Mouse (Mus musculus) embryo, embryonic 9.5 days (tissue): Measurements from ENCODE around the gene Iqca.

Experiments
- DNase-seq: peaks from one replicate; pipeline ENCODE4 v3.0.0-alpha.2; 2017; ENCODE audit errors: extremely low spot score

The Iqca gene

GRCm38 (mm10) chr1:90132402-90132801, 20.8 kb downstream of the Iqca start:
- DNase-seq = no peak

GRCm38 (mm10) chr1:90131982-90132381, 21.2 kb downstream of the Iqca start:
- no peak for DNase-seq

- DNase-seq = no peak
These were observed 28.6 kb downstream of the Iqca start for GRCm38 (mm10) chr1:90124561-90124960.

GRCm38 (mm10) chr1:90120706-90121105, 32.5 kb downstream of the Iqca start:
- DNase-seq = no peak

- DNase-seq = peak; percentile 15
These were observed 34.0 kb downstream of the Iqca start for GRCm38 (mm10) chr1:90119214-90119613.

GRCm38 (mm10) chr1:90117207-90117606, 36.0 kb downstream of the Iqca start:
- no peak for DNase-seq

- no peak for DNase-seq
These were observed 38.6 kb downstream of the Iqca start for GRCm38 (mm10) chr1:90114586-90114985.

- DNase-seq = no peak
These were observed 39.5 kb downstream of the Iqca start for GRCm38 (mm10) chr1:90113655-90114244.

GRCm38 (mm10) chr1:90112669-90113068, 40.5 kb downstream of the Iqca start:
- no peak for DNase-seq

GRCm38 (mm10) chr1:90111198-90111839, 41.9 kb downstream of the Iqca start:
- DNase-seq = no peak

GRCm38 (mm10) chr1:90103896-90104487, 49.2 kb downstream of the Iqca start:
- DNase-seq = no peak

- no peak for DNase-seq
These were observed 52.6 kb downstream of the Iqca start for GRCm38 (mm10) chr1:90100360-90101232.

GRCm38 (mm10) chr1:90092816-90093493, 60.2 kb downstream of the Iqca start:
- DNase-seq = no peak

GRCm38 (mm10) chr1:90088192-90088990, 64.8 kb downstream of the Iqca start:
- no peak for DNase-seq

- DNase-seq = no peak
These were observed 66.7 kb downstream of the Iqca start for GRCm38 (mm10) chr1:90086461-90086860.

GRCm38 (mm10) chr1:90085526-90086157, 67.6 kb downstream of the Iqca start:
- DNase-seq = no peak

- DNase-seq = no peak
These were observed 76.9 kb downstream of the Iqca start for GRCm38 (mm10) chr1:90076291-90076690.

GRCm38 (mm10) chr1:90074779-90075178, 78.4 kb downstream of the Iqca start:
- no peak for DNase-seq

GRCm38 (mm10) chr1:90071812-90072580, 81.2 kb downstream of the Iqca start:
- no peak for DNase-seq

GRCm38 (mm10) chr1:90060599-90060998, 92.6 kb downstream of the Iqca start:
- peak; percentile 56 for DNase-seq
